Mouse (Mus musculus) CH12.LX (cell line): ENCODE measurements at regions not wholly inside any gene's neighbourhood (a gene's known extent, or its start where the extent isn't known, plus 50 kb on each side); places are given as distances from the start of the nearest gene placed in this dataset.

Experiments used
- BHLHE40 ChIP-seq: IDR thresholded peaks from 2 replicates; pipeline ENCODE4 v1.6.1; 2011; ENCODE audit warnings: mild to moderate bottlenecking, low read depth, low read length, improper control_type of control experiment
- ZNF384 ChIP-seq: IDR thresholded peaks from 2 replicates; pipeline ENCODE4 v1.6.1; 2012; ENCODE audit warnings: low read depth, low read length, improper control_type of control experiment, inconsistent platforms

GRCm38 (mm10) chr12:92692956-92693355, 844.0 kb upstream of the Sel1l start:
- TF ChIP-seq BHLHE40 (no peak), ZNF384 (no peak)
